Mouse (Mus musculus): Measurements from ENCODE around the gene Olfr462. TPM values are rescaled to one million over a fixed set of nuclear protein-coding genes. Genes with fewer than 3 reads are reported as not detected.

Olfr462 gene
- polyA plus RNA-seq (2017; shearing (Covaris generic)): not detected

DNA sequence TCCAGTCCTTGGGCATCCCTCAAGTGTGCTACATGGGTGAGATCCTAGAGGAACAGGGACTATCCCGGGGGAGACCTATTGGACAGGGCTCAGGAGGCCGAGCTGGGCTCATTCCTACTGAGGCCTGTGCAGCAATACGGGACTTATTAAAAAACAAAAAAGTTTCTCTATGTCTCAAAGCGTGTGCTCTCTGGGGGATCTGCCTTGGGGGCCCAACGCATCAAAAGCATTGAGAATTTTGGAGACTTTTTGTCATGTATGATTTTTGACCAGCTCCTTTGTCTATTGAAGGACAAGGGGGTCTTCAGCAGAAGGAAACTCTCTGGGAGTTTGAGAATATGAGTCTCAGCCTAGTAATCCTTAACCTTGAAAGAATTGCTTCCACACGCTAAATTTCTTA lies at the start of gene Olfr462:
Gene Olfr462, minus strand, starts transcription at position 101 of the 400 bp plus-strand sequence.

DNA sequence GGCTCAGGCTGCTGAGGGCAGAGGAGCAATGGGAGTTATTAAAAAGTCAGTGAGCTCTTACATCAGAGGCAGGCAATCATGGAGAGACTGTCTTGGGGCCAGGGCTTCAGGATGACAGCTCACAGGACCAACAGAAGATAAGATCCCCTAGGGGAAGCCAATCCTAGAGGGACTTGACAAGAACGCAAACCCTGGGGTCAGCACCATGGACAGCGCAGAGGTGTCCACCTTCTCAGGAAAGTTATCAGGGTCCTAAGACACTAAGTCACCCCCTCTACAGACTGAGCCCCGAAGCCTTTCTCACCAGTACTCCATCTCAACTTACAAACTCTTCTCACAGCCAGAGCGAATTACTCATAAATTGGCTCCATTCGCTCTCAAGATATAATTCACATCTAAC lies 28.9 kb upstream of the Olfr462 start, which contains the start of gene Olfr464:
Gene Olfr464, minus strand, starts transcription at position 2 of the 400 bp plus-strand sequence.

DNA sequence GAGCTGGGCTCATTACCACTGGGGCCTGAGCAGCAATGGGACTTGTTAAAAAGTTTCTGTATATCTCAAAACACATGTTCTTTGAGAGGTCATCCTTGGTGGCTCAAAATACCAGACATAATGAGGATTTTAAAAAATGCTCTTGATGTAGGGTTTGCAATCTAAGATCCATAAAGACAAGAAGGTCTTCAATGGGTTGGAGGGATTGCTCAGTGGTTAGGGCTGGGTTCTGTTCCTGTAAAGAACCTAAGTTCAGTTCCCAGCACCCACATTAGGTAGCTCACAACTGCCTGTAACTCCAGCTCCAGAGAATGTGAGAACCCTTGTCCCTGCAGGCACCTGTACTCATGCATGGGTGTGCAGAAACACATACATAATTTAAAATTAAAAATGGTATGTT lies 5.2 kb upstream of the Olfr462 start, which contains the start of gene Olfr463:
Gene Olfr463, minus strand, starts transcription at position 101 of the 400 bp plus-strand sequence.

DNA sequence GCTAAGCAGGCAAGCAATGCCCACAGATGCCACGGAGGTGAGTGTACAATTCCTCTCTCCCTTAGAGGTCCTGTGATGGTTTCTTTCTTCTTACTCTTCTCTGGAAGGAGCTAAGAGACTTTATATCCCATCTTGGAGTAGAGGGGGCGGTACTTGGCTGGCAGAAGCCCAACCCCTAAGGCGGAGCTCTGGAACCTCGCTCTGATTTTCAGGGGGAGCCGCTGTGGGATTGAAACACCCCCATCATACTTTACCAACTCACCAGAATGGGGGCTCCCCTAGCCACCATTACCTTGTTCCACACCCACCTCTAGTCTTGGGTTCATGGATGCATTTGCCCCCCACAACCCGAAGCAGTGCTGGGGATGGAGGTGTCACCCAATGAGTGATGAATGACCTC lies 16.6 kb downstream of the Olfr462 start, which contains the start of gene Epx:
Gene Epx, minus strand, starts transcription at position 101 of the 400 bp plus-strand sequence.

DNA sequence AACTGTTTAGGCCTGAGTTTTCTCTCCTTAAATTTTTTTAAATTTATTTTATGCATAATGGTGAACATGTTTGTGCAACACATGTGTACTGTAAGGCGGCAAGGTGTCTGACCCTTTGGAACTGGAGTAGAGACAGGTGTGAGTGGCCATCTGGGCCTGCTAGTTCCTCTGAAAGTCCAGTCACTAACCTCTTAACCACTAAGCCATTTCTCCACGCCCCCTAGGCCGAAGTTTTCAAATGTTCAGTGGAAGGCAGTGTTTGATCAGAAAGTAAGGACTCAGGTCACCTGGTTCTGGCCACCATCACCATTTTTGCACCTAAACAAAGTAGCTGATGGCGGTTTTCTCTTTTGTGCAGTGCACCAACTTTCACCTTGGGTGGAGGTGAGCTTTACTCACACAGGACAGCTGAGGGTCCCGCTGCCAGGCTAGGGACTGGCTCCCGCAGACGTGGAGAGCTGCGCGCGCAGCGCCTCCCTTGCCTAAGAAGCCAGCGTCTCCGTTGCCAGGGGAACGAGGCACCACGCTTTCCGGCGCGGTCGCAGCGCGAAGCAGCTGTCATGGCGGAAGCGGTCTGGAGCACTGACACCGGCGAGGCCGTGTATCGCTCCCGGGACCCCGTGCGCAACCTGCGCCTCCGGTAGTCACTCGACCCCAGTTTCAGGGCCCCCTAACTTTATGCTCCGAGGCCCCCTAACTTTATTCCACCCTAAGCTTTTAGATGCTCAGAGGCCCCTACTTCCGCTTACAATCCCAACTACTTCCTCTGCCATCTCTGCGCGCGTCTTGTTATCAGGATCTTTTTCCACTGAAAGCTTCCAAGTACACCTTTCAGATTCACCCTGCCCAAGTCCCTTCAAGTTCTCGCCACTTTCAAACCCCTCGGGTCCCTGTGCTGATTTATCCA lies 39.1 kb downstream of the Olfr462 start, which contains the start of gene Mks1:
Gene Mks1, plus strand, starts transcription at position 526 of the 907 bp plus-strand sequence.

Other genes with a start within 250 kb of the Olfr462 start
- 5.7 TPM for gene Rnf43, start 229.5 kb downstream of the Olfr462 start, polyA plus RNA-seq (2017; shearing (Covaris generic))
- 506 TPM for gene Supt4a, start 154.7 kb downstream of the Olfr462 start, polyA plus RNA-seq (2017; shearing (Covaris generic))
- 2.3 TPM for gene Tspoap1, start 131.7 kb downstream of the Olfr462 start, polyA plus RNA-seq (2017; shearing (Covaris generic))
- gene Mpo, start 98.7 kb downstream of the Olfr462 start, polyA plus RNA-seq (2017; shearing (Covaris generic)): not detected
- not detected for gene Lpo, start 64.0 kb downstream of the Olfr462 start, polyA plus RNA-seq (2017; shearing (Covaris generic))
- 15.7 TPM for gene Mks1, start 39.1 kb downstream of the Olfr462 start, polyA plus RNA-seq (2017; shearing (Covaris generic))
- not detected for gene Epx, start 16.7 kb downstream of the Olfr462 start, polyA plus RNA-seq (2017; shearing (Covaris generic))
- gene Olfr463, start 5.1 kb upstream of the Olfr462 start, polyA plus RNA-seq (2017; shearing (Covaris generic)): not detected
- not detected for gene Olfr464, start 28.7 kb upstream of the Olfr462 start, polyA plus RNA-seq (2017; shearing (Covaris generic))
- gene Dynll2, start 95.3 kb upstream of the Olfr462 start, polyA plus RNA-seq (2017; shearing (Covaris generic)): 15.6 TPM
- gene Srsf1, start 155.1 kb upstream of the Olfr462 start, polyA plus RNA-seq (2017; shearing (Covaris generic)): 211 TPM
- gene Vezf1, start 176.0 kb upstream of the Olfr462 start, polyA plus RNA-seq (2017; shearing (Covaris generic)): 51.2 TPM
- gene Cuedc1, start 205.8 kb upstream of the Olfr462 start, polyA plus RNA-seq (2017; shearing (Covaris generic)): 2.2 TPM